Mouse (Mus musculus) adrenal gland, adult 2 months (tissue): ENCODE measurements around the gene Fam20c. TPM values are rescaled to one million over a fixed set of nuclear protein-coding genes. Genes with fewer than 3 reads are reported as not detected.
A peak's percentile ranks its signal among the peaks of the same experiment; 100 is the strongest.

Experiments used
- DNase-seq: peaks from one replicate; pipeline ENCODE4 v3.0.0; 2021
- long read RNA-seq: library from polyadenylated mRNA; stranded (forward); transcript quantifications from one replicate; pipeline ENCODE4 v2.0.0, GENCODE M21; 2021
- polyA plus RNA-seq: library from polyadenylated mRNA; depleted of rRNA; stranded (reverse); fragments of >200 nt; gene quantifications from 2 replicates; pipeline ENCODE4 v1.2.3, GENCODE M21; 2012; rRNA removed
- total RNA-seq, 2 experiments: library from RNA; stranded (reverse); gene quantifications; 2 replicates each; pipeline ENCODE4 v1.2.3; 2021

Fam20c gene
- total RNA-seq (10 to 100 TPM in 1 of 2 experiments, 1 to 10 TPM in 1; 8.4 to 20.5 TPM), polyA plus RNA-seq (37.7 and 39.7 TPM in 2 replicates)
- long read RNA-seq, transcript Fam20c-201 (10 exons, 3,582 nt) = major isoform, 35 of 36 reads
- long read RNA-seq, partial matches to known transcripts = 0 of 36 reads
- long read RNA-seq, other reads (novel, unspliced or antisense) = 1 of 36 reads

DNA sequence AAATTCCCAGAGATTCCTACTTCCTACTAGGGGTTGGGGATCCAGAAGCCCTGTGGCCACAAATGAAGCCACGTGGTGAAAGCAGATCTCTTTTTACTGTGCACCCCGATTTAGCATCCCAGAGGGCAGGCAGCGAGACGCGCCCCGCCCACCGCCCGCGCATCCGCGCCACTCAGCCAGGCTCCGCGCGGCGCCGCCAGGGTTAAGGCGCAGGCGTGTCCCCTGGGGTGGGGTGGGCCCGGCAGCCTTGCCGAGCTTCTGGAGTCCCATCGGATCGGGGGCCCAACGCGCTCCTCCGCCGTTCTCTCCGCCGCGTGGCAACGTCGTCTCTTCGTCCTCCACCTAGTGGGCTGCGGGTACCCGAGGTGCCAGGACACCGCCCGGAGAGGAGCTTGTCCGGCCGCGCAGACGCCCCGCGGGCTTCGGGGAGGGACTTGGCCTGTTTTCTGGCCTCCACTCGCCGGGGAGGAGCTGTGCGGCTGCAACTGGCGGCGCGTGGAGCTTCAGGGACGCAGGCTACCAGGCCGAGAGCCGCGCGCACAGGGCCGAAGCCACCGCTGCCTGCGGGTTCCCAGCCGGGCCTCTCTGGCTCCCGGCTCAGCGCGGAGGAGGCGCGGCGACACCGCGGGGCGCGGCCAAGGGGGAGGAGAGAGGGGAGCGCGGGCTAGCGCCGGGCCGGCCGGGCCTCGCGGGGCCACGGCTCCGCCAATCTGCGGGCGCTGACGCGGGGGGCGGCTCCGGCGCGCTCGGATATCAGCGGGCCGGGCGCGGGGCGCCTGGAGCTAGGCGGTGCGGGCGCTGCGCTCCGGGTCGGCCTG is at the start of gene Fam20c:
TSS of gene Fam20c (plus strand) at position 212 of the 818 bp plus-strand sequence.
- peak; percentile 95 for DNase-seq

- peak; percentile 33 for DNase-seq
Measured at GRCm38 (mm10) chr5:138707367-138707766, 46.9 kb upstream of the Fam20c start.

DNA sequence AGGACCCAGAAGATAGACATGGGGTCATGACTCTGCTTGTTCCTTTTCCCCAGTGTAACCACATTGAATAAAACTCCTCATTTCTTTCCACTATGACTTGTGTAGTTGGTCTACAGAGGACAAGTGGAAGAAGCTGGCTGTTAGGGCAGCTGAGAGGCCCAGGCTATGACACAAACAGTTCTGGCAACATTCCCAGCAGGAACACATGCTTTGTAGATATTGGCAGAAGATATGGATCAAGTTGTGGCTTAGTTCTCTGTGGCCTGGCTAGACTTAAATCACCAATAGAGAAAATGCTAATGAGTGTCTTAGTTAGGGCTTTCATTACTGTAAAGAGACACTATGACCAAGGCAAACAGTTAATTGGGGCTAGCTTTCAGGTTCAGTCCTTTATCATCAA is 45.7 kb upstream of the Fam20c start:
- DNase-seq = peak; percentile 41

- no peak for DNase-seq
Measured at GRCm38 (mm10) chr5:138715561-138716095, 38.7 kb upstream of the Fam20c start.

DNA sequence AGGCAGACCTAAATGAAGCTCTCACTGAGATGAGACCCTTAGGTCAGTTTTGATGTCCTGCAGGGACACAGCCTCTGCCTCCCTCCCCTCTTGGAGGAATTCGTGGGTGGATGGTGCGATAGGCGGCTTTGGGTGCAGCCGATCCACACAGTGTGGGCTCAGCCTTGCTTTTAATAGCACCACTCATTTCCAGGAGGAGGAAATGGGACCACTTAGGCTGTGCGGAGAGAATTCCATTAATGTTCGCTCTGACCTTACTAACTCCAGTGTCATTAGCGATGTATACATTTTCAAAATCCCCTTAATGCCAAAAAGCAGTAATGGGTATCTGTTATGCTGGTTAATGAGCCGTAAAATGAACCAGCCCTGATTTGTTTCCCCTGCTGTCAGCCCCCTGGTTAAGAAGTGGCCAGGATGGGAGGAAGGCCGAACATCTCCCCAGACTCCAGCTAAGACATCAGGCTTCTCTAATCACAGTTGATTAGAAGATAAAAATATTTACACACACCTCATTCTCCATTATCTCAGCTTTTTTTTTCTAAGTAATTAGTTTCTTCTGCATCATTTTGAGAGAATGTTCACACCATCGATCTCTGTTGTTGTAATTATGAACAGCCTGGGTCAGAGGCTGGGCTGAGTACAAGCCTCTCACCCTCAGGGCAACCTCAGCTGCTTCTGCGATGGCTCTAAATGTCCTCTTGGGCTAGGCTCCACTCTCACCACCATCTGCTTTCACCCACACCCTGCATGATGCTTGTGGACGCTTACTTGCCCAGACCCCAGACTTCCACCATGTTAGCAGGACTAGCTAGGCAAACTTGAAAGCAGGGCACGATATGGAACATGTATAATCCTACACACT is 33.8 kb upstream of the Fam20c start:
- no peak for DNase-seq

GRCm38 (mm10) chr5:138724417-138724816 is 29.9 kb upstream of the Fam20c start:
- DNase-seq = no peak

- DNase-seq = peak; percentile 84
Measured at GRCm38 (mm10) chr5:138725151-138725550, 29.2 kb upstream of the Fam20c start.

- peak; percentile 20 for DNase-seq
Measured at GRCm38 (mm10) chr5:138730863-138731262, 23.5 kb upstream of the Fam20c start.

DNA sequence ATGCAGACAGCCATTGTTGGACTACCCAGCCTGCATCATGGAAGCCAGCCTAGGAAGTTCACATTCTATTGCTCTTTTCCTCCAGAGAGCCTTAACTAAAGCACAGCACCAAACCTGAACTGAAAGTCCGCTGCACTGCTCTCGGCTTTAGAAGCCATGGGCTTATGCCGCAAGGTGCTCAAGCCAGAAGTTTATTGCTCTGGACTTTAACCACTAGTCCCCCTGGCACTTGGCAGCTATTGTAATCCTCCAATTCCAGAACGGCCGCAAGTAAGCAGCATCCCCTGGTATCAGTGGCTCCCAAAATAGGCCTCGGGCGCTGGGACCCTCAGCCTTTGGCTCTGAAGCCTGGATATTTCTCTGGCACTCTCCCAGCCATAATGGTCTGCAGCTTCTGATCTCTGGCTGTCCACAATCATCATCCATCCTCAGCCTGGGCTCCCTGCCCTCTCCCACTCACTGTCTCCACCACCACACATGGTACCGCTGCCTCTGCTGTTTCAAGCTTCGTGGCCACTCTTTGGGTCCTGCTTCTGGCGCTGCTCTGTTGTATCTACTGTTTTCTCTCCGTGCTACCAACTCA is 20.9 kb upstream of the Fam20c start:
- no peak for DNase-seq

- no peak for DNase-seq
Measured at GRCm38 (mm10) chr5:138734018-138734417, 20.3 kb upstream of the Fam20c start.

GRCm38 (mm10) chr5:138735201-138735757 is 19.0 kb upstream of the Fam20c start:
- DNase-seq = no peak

- no peak for DNase-seq
Measured at GRCm38 (mm10) chr5:138740150-138740549, 14.2 kb upstream of the Fam20c start.

GRCm38 (mm10) chr5:138741516-138741915 is 12.8 kb upstream of the Fam20c start:
- no peak for DNase-seq

GRCm38 (mm10) chr5:138742281-138742680 is 12.0 kb upstream of the Fam20c start:
- no peak for DNase-seq

DNA sequence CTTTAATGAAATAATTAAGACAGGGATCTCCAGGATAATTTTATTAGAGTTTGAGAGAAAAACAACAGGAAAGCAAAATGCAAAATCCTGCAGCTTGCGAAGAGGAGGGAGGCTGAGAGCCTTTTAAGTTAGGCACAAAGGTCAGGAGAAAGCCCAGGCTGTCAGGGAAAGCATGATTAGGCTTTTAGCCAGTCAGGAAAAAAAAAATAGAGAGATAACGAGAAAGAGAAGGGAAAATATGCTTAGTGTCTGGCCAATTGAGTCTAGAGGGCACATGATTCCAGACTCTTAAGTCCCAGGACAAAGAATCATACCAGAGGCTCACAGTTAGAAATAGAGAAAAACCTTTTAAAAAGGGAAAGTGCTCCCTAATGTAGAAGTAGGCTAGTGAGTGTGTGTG is 10.7 kb upstream of the Fam20c start:
- no peak for DNase-seq

DNA sequence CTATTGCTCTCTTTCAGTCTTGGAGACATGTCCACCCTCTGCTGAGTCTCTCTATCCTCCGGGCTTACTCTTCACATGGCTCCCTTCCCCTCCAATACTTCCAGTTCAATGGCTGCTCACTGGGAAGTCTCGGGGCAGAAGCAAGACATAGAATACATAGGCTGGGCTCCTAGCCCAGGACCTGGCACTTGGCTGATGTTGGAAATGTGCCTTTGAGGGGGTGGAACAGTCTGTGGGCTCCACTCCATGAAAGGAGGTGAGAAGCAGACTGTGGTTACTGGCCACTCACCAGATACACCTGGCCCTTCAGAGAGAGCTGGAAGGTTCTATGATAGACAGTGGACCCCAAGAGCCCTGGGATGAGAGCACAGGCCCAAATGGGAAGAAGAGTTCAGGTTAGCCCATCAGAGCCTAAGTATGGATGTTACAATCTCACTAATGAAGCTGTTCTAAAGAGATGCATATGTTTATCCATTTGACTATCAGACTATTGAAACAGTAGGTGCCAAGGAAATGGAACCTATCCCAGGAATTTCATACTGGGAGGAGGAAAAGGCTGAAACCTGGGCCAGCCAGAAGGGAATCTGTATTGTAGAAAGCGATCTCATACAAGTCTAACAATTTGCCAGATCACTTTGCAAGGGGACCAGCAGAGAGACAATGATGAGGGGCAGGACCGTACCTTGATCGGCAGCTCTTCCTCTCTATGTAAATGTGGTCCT is 8.8 kb upstream of the Fam20c start:
- no peak for DNase-seq

DNA sequence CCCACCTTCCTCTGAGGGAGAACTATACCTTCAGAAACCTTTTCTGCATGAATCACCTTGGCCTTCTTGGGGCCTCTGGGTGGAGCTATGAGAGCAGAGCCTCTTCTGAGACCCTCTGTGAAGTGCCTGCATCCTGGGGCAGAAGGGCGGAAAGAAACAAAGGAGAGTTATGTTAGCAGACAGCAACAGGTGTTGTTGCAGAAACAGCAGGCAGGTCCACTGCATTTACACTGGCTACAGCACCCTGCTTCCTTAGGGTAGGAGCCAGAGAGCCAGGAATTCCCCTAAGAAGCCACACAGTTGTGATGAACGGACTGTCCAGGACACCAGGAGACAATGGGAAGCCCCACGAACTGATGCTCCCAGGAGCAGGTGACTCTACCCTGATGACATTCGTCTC is 1.0 kb upstream of the Fam20c start:
- no peak for DNase-seq

DNA sequence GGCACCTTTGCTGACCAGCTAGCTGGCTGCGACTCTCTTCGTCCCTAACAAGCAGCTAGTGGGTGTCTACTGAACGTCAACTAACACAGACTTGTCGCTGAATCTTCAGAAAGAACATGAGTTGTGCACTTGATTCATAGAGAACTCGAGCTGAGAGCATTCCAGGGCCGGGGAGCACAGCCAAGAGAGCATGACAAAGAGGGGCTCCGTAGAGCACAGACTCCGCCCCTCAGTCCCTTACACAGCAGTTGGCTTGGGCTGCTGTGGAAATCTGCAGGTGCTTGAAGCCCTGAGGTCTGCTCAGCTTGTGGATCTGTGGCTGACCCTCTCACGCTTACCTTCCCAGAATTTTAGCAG is 390 bp upstream of the Fam20c start:
- DNase-seq = peak; percentile 51

- no peak for DNase-seq
Measured at GRCm38 (mm10) chr5:138755121-138755452, 773 bp downstream of the Fam20c start.

DNA sequence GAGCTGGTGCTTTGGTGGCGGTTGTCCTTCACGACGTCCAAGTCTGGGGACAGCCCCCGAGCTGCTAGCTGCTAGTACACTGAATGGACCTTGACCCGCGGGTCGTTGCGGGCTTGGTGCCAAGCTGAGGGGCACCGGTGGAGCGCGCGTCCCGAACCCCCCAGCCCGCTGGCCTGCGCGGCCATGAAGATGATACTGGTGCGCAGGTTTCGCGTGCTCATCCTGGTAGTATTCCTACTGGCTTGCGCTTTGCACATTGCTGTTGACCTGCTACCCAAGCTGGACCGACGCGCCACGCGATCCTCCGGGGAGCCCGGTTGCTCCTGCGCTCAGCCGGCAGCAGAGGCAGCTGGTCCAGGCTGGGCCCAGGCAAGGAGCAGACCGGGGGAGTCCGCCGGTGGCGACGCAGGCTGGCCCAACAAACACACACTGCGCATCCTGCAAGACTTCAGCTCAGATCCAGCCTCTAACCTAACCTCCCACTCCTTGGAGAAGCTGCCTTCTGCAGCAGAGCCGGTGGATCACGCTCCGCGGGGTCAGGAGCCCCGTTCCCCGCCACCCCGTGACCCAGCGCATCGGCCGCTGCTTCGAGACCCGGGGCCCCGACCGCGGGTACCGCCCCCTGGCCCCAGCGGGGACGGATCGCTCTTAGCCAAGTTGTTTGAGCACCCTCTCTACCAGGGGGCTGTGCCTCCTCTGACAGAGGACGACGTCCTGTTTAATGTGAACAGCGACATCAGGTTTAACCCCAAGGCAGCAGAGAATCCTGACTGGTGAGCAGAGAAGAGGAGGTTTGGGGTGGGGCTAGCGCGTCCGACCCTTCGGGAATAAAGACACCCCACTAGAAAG is 1.4 kb downstream of the Fam20c start:
- DNase-seq = peak; percentile 69
